Mouse (Mus musculus): ENCODE measurements around the gene Ptpn3. TPM values are rescaled to one million over a fixed set of nuclear protein-coding genes. Genes with fewer than 3 reads are reported as not detected.

Ptpn3 gene
- total and polyA plus RNA-seq, 3 experiments = 4.7 to 8.4 TPM; not detected in 1

DNA sequence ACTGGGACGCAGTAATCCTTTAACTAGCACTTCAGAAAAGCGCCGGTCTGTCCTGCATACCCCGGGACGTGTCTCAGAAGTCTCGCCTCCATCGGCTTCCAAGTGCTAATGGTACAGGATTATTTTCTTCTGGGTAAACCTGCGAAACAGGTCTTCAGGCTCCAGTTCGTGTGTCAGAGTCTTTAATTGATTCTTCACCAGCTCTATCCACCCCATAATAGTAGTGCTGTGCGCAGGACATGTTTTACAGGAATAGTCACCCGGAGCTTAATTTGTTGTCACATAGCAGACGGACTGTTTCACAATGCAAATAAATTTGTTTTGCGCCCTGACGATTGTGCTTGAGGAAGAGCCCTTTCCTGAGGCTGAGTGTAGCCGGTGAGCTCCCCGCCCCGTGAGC lies 37.3 kb upstream of the Ptpn3 start:
- no peak overlapping the region for H3K27ac ChIP-seq (ENCODE audit: control insufficient read depth, low read depth, low read length)
- no peak overlapping the region for H3K9ac ChIP-seq (ENCODE audit: control insufficient read depth, low read depth, low read length, poor library complexity, severe bottlenecking)
- H3K79me2 ChIP-seq (ENCODE audit: control insufficient read depth, insufficient read depth, low read length, poor library complexity) = no peaks in the 10 kb centered on the region
- H3K27me3 ChIP-seq (ENCODE audit: control insufficient read depth in 1 of 2, insufficient read depth in 2 of 2, low read length in 2 of 2) = no peaks in the 10 kb centered on the region
- no peaks in the 10 kb centered on the region for H3K4me1 ChIP-seq (ENCODE audit: control insufficient read depth in 1 of 2, insufficient read depth in 2 of 2, low read length in 2 of 2)
- H3K36me3 ChIP-seq (ENCODE audit: control insufficient read depth in 1 of 2, insufficient read depth in 2 of 2, low read length in 2 of 2) = no peaks in the 10 kb centered on the region
- H3K4me3 ChIP-seq (ENCODE audit: control insufficient read depth in 1 of 2, insufficient read depth in 1 of 2, low read depth in 2 of 2, low read length in 2 of 2) = no peak overlapping the region
- no peak for DNase-seq (ENCODE audit: low read depth, low spot score)
- TF ChIP-seq ELF1 (IDR thresholded peaks at IDR 0.05; ENCODE audit: low read depth, low read length) (no peak), MYC (IDR thresholded peaks at IDR 0.05; ENCODE audit: low read depth, low read length) (no peak), BHLHE40 (IDR thresholded peaks at IDR 0.05; ENCODE audit: borderline replicate concordance, low read depth, low read length) (no peak), SMC3 (IDR thresholded peaks at IDR 0.05; ENCODE audit: low read depth, low read length) (no peak), HCFC1 (IDR thresholded peaks at IDR 0.05; ENCODE audit: low read depth, low read length) (no peak), MAZ (IDR thresholded peaks at IDR 0.05; ENCODE audit: low read depth, low read length) (no peak)
- no peaks in the 10 kb centered on the region for H3K9me3 ChIP-seq (replicated peaks; ENCODE audit: insufficient read depth, low read length)

DNA sequence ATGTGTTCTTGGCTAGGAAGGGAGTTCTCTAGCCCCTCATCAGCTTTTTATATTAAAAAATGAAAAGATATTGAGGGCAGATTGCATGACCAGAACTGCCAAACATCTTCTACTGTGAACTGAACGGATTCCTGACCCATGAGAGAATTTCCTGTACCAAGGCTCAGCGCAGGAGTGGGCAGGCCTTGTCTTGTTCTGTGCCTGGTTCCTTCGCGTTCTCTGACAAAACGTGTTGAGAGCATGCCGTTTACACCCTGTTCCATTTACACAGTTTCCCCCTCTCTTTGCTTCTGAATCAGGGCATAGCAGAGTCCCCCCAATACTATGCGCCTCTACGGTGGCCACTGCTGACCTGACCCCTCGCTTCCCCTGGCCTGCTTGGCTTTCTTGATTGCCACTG lies 36.4 kb upstream of the Ptpn3 start:
- Histone ChIP-seq H3K9me3 (replicated peaks; ENCODE audit: insufficient read depth, low read length) (no peaks in the 10 kb centered on the region), H3K27ac (ENCODE audit: control insufficient read depth, low read depth, low read length) (no peak overlapping the region), H3K36me3 (ENCODE audit: control insufficient read depth in 1 of 2, insufficient read depth in 2 of 2, low read length in 2 of 2) (no peaks in the 10 kb centered on the region), H3K27me3 (ENCODE audit: control insufficient read depth in 1 of 2, insufficient read depth in 2 of 2, low read length in 2 of 2) (no peaks in the 10 kb centered on the region), H3K9ac (ENCODE audit: control insufficient read depth, low read depth, low read length, poor library complexity, severe bottlenecking) (no peak overlapping the region), H3K79me2 (ENCODE audit: control insufficient read depth, insufficient read depth, low read length, poor library complexity) (no peaks in the 10 kb centered on the region), H3K4me3 (ENCODE audit: control insufficient read depth in 1 of 2, insufficient read depth in 1 of 2, low read depth in 2 of 2, low read length in 2 of 2) (no peak overlapping the region), H3K4me1 (ENCODE audit: control insufficient read depth in 1 of 2, insufficient read depth in 2 of 2, low read length in 2 of 2) (no peaks in the 10 kb centered on the region)
- no peak for DNase-seq (ENCODE audit: low read depth, low spot score)
- no peak for TF ChIP-seq CTCF (IDR thresholded peaks at IDR 0.05 in 2 of 3, conservative IDR thresholded peaks at IDR 0.05 in 1 of 3; ENCODE audit: control insufficient read depth in 1 of 3, insufficient read depth in 1 of 3, low read depth in 2 of 3, low read length in 3 of 3, poor library complexity in 1 of 3, severe bottlenecking in 1 of 3)
- TF ChIP-seq RCOR1 (IDR thresholded peaks at IDR 0.05; ENCODE audit: low read depth, low read length) = no peak
- TF ChIP-seq ZMIZ1 (IDR thresholded peaks at IDR 0.05; ENCODE audit: low read depth, low read length) = no peak
- TF ChIP-seq SMC3 (IDR thresholded peaks at IDR 0.05; ENCODE audit: low read depth, low read length) = no peak
- no peak for TF ChIP-seq SIN3A (IDR thresholded peaks at IDR 0.05; ENCODE audit: low read length)
- TF ChIP-seq NRF1 (IDR thresholded peaks at IDR 0.05; ENCODE audit: insufficient read depth, low read depth, low read length, poor library complexity, severe bottlenecking) = no peak
- no peak for TF ChIP-seq CHD2 (IDR thresholded peaks at IDR 0.05; ENCODE audit: low read length)
- no peak for TF ChIP-seq MAX (IDR thresholded peaks at IDR 0.05; ENCODE audit: low read length)
- no peak for TF ChIP-seq USF2 (IDR thresholded peaks at IDR 0.05; ENCODE audit: borderline replicate concordance in 1 of 2, insufficient read depth in 1 of 2, low read depth in 1 of 2, low read length in 2 of 2)
- no peak for TF ChIP-seq HCFC1 (IDR thresholded peaks at IDR 0.05; ENCODE audit: low read depth, low read length)
- no peak for TF ChIP-seq ELF1 (IDR thresholded peaks at IDR 0.05; ENCODE audit: low read depth, low read length)
- no peak for TF ChIP-seq ZC3H11A (IDR thresholded peaks at IDR 0.05; ENCODE audit: low read depth, low read length)
- TF ChIP-seq TBP (IDR thresholded peaks at IDR 0.05; ENCODE audit: low read depth, low read length) = no peak
- no peak for TF ChIP-seq ZKSCAN1 (IDR thresholded peaks at IDR 0.05; ENCODE audit: low read depth, low read length)
- TF ChIP-seq POLR2AphosphoS2 (IDR thresholded peaks at IDR 0.05; ENCODE audit: low read length) = no peak
- no peak for TF ChIP-seq POLR2A (IDR thresholded peaks at IDR 0.05; ENCODE audit: control insufficient read depth in 1 of 2, insufficient read depth in 1 of 2, low read depth in 1 of 2, low read length in 2 of 2, poor library complexity in 1 of 2)
- no peak for TF ChIP-seq BHLHE40 (IDR thresholded peaks at IDR 0.05; ENCODE audit: borderline replicate concordance, low read depth, low read length)
- no peak for TF ChIP-seq JUND (IDR thresholded peaks at IDR 0.05; ENCODE audit: low read depth, low read length)
- TF ChIP-seq ZNF384 (IDR thresholded peaks at IDR 0.05; ENCODE audit: low read depth, low read length) = no peak
- TF ChIP-seq TCF12 (IDR thresholded peaks at IDR 0.05; ENCODE audit: low read depth, low read length) = no peak
